Mouse (Mus musculus) CH12.LX (cell line): ENCODE results near the gene F7. TPM values are rescaled to one million over a fixed set of nuclear protein-coding genes. Genes with fewer than 3 reads are reported as not detected.

Experiments
- DNase-seq: peaks from one replicate; pipeline ENCODE4 v3.0.0-alpha.2; 2013; ENCODE audit errors: extremely low read depth
- H3K27ac ChIP-seq: 2 replicates; pipeline ENCODE4 v1.5.1; 2012; ENCODE audit warnings: low read depth, mild to moderate bottlenecking, control low read depth, moderate library complexity; ENCODE audit not compliant: insufficient read depth
- H3K27me3 ChIP-seq: replicated peaks from 2 replicates; pipeline ENCODE3; 2012; ENCODE audit warnings: inconsistent platforms
- H3K36me3 ChIP-seq, 2 experiments: replicated peaks in 1 of 2; 2 replicates each; pipeline versions ENCODE3 to v1.6.1; 2012; ENCODE audit warnings: inconsistent platforms in 1 of 2, low read length in 1 of 2, mild to moderate bottlenecking in 1 of 2, mixed read lengths in 1 of 2, moderate library complexity in 1 of 2; ENCODE audit not compliant: control insufficient read depth in 1 of 2, insufficient read depth in 1 of 2
- H3K4me1 ChIP-seq, 2 experiments: 2 replicates each; pipeline ENCODE4 v1.6.1; 2012; ENCODE audit warnings: inconsistent platforms in 1 of 2, moderate library complexity in 1 of 2; ENCODE audit not compliant: insufficient read depth in 2 of 2, control insufficient read depth in 1 of 2
- H3K4me2 ChIP-seq: 2 replicates; pipeline ENCODE4 v1.6.1; 2012; ENCODE audit warnings: low read depth, mild to moderate bottlenecking, control low read depth; ENCODE audit not compliant: poor library complexity, insufficient read depth, severe bottlenecking
- H3K4me3 ChIP-seq, 3 experiments: fragments of 150-350 bp in 1 of 3; sonication (generic) in 1 of 3; replicated peaks in 1 of 3; 2 replicates each; pipeline versions ENCODE3 to v1.5.1; 2011 to 2012; ENCODE audit warnings: low read depth in 2 of 3, low read length in 2 of 3, mild to moderate bottlenecking in 2 of 3, moderate library complexity in 2 of 3, control low read depth in 1 of 3, improper control_type of control experiment in 1 of 3, inconsistent platforms in 1 of 3, mixed read lengths in 1 of 3; ENCODE audit not compliant: poor library complexity in 1 of 3
- H3K79me2 ChIP-seq: replicated peaks from 2 replicates; pipeline ENCODE4 v1.6.1; 2012; ENCODE audit warnings: mild to moderate bottlenecking, moderate library complexity; ENCODE audit not compliant: control insufficient read depth, poor library complexity, insufficient read depth, severe bottlenecking; ENCODE audit errors: extremely low read depth
- H3K9ac ChIP-seq: 2 replicates; pipeline ENCODE4 v1.6.1; 2012; ENCODE audit warnings: low read depth, mild to moderate bottlenecking, control low read depth, moderate library complexity; ENCODE audit not compliant: insufficient read depth
- H3K9me3 ChIP-seq: replicated peaks from 2 replicates; pipeline ENCODE3; 2012; ENCODE audit warnings: low read length, inconsistent platforms, mixed read lengths
- BHLHE40 ChIP-seq: IDR thresholded peaks from 2 replicates; pipeline ENCODE4 v1.6.1; 2011; ENCODE audit warnings: mild to moderate bottlenecking, low read depth, low read length, improper control_type of control experiment
- E2F4 ChIP-seq: IDR thresholded peaks from 2 replicates; pipeline ENCODE4 v1.6.1; 2011; ENCODE audit warnings: low read depth, low read length, improper control_type of control experiment; ENCODE audit not compliant: insufficient replicate concordance
- EP300 ChIP-seq: IDR thresholded peaks from 2 replicates; pipeline ENCODE4 v1.6.1; 2011; ENCODE audit warnings: low read length, improper control_type of control experiment
- ETS1 ChIP-seq: conservative IDR thresholded peaks from 2 replicates; pipeline ENCODE4 v1.6.1; 2012; ENCODE audit warnings: low read depth, mild to moderate bottlenecking, inconsistent platforms, low read length, improper control_type of control experiment, moderate library complexity
- JUN ChIP-seq: IDR thresholded peaks from 2 replicates; pipeline ENCODE4 v1.6.1; 2011; ENCODE audit warnings: low read depth, mild to moderate bottlenecking, low read length, improper control_type of control experiment, moderate library complexity; ENCODE audit not compliant: insufficient read depth
- MAZ ChIP-seq: IDR thresholded peaks from 2 replicates; pipeline ENCODE4 v1.6.1; 2012; ENCODE audit warnings: low read depth, mild to moderate bottlenecking, inconsistent platforms, low read length, improper control_type of control experiment, moderate library complexity
- MXI1 ChIP-seq: IDR thresholded peaks from 2 replicates; pipeline ENCODE4 v1.6.1; 2011; ENCODE audit warnings: mild to moderate bottlenecking, low read depth, low read length, improper control_type of control experiment
- MYC ChIP-seq: IDR thresholded peaks from 2 replicates; pipeline ENCODE4 v1.6.1; 2011; ENCODE audit warnings: low read depth, mild to moderate bottlenecking, improper control_type of control experiment, low read length
- NELFE ChIP-seq: IDR thresholded peaks from 2 replicates; pipeline ENCODE4 v1.6.1; 2011; ENCODE audit warnings: low read depth, low read length, improper control_type of control experiment
- NRF1 ChIP-seq: IDR thresholded peaks from 2 replicates; pipeline ENCODE4 v1.6.1; 2014; ENCODE audit warnings: low read depth, mild to moderate bottlenecking, inconsistent platforms, low read length, improper control_type of control experiment, moderate library complexity
- POLR2A ChIP-seq: IDR thresholded peaks from 2 replicates; pipeline ENCODE4 v1.6.1; 2011; ENCODE audit warnings: low read depth, mild to moderate bottlenecking, improper control_type of control experiment, low read length
- RCOR1 ChIP-seq: conservative IDR thresholded peaks from 2 replicates; pipeline ENCODE4 v1.6.1; 2012; ENCODE audit warnings: low read depth, mild to moderate bottlenecking, inconsistent platforms, low read length, improper control_type of control experiment
- SMC3 ChIP-seq: IDR thresholded peaks from 2 replicates; pipeline ENCODE4 v1.6.1; 2011; ENCODE audit warnings: low read depth, low read length, improper control_type of control experiment
- USF1 ChIP-seq: IDR thresholded peaks from 2 replicates; pipeline ENCODE4 v1.6.1; 2014; ENCODE audit warnings: low read depth, mild to moderate bottlenecking, inconsistent platforms, low read length, improper control_type of control experiment
- ZC3H11A ChIP-seq: IDR thresholded peaks from 2 replicates; pipeline ENCODE4 v1.6.1; 2012; ENCODE audit warnings: low read depth, mild to moderate bottlenecking, inconsistent platforms, low read length, improper control_type of control experiment
- ZNF384 ChIP-seq: IDR thresholded peaks from 2 replicates; pipeline ENCODE4 v1.6.1; 2012; ENCODE audit warnings: low read depth, low read length, improper control_type of control experiment, inconsistent platforms
- dilution Hi-C: fragments of 300-500 bp; cut with MboI; formaldehyde crosslinking; loops from 2 replicates; pipeline ENCODE4 v1.14.3; 2020; ENCODE audit warnings: low sequenced_read_pairs; ENCODE audit not compliant: extremely low pct_unique_long_range_greater_than_20kb, extremely low pct_ligation_motif_present
- in situ Hi-C: fragments of 300-500 bp; cut with MboI; formaldehyde crosslinking; loops from 3 replicates; pipeline ENCODE4 v1.14.3; 2019; ENCODE audit warnings: low sequenced_read_pairs, low pct_ligation_motif_present, low pct_unique_long_range_greater_than_20kb, mixed read lengths
- polyA plus RNA-seq: library from polyadenylated mRNA; unstranded; fragments of >175 nt; gene quantifications from 2 replicates; pipeline ENCODE4 v1.2.1, GENCODE M21; 2012; ENCODE audit warnings: low read depth; ENCODE audit not compliant: insufficient read length
- total RNA-seq, 2 experiments: library from RNA; depleted of rRNA; stranded (reverse); fragments of 300-350 nt in 1 of 2; fragments of >200 nt in 1 of 2; gene quantifications; 2 replicates each; pipeline ENCODE4 v1.2.3; 2012 to 2014

Gene F7
- total and polyA plus RNA-seq, 3 experiments, result not detected

DNA sequence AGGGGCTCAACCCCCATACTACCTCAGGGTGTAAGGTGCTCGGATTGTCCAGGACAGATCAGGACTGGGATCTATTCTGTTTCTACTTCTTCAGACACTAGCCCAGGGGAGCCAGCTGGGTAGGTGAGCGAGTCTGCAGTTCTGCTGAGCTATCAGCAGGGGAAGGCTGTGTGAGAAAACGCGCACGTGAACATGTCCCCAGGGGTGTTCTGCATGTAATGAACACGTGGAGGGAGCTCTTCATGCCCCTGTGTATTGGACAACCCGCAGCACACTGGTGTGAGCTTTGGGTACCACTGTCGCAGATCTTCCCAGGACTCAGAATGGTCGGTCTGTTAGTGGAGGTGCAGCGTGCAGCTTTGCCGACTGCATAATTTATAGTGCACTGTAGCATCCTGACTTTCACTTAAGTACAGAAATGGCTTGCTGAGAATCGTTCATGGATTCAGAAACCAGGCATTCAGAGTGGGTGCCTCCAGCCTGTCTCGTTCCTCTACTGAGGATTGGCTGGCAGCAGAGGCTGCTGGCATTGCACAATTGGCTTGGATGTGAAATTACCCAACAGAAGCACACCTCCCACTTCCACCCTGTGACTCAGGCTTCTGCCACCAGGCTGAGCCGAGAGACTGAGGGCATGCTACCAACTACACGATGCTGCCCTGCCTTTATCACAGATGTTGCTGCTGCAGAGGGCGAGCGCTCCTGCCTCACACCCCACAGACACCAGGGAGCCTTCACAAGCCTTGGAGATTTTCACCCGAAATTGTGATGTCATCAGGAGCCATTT lies 42.0 kb upstream of the F7 start:
- no peak for DNase-seq
- peaks cover 94% of the 10 kb centered on the region for H3K27me3 ChIP-seq
- in situ Hi-C loops (loop anchor here (25.0 kb wide), 1 partner anchor 228 kb away; the partner anchor contains the start of gene Grtp1), dilution Hi-C loops (no loop called here)
- H3K79me2 ChIP-seq, result no peaks in the 10 kb centered on the region
- H3K36me3 ChIP-seq, result no peaks in the 10 kb centered on the region
- no peak overlapping the region for H3K4me2 ChIP-seq
- H3K27ac ChIP-seq, result no peak overlapping the region
- TF ChIP-seq E2F4 (no peak), BHLHE40 (0 out of 2 replicates have a peak, but pooled peaks have one; percentile 14)
- peaks cover 2% of the 10 kb centered on the region for H3K9me3 ChIP-seq
- H3K9ac ChIP-seq, result no peak overlapping the region
- H3K4me1 ChIP-seq, result no peaks in the 10 kb centered on the region
- H3K4me3 ChIP-seq, result no peak overlapping the region

- DNase-seq, result no peak
- Histone ChIP-seq H3K27ac (no peak overlapping the region), H3K4me3 (no peak overlapping the region), H3K36me3 (no peaks in the 10 kb centered on the region), H3K79me2 (no peaks in the 10 kb centered on the region), H3K9me3 (peaks cover 2% of the 10 kb centered on the region), H3K9ac (no peak overlapping the region), H3K4me1 (no peaks in the 10 kb centered on the region), H3K27me3 (peaks cover 94% of the 10 kb centered on the region), H3K4me2 (no peak overlapping the region)
- in situ Hi-C loops (loop anchor here (25.0 kb wide), 1 partner anchor 228 kb away; the partner anchor contains the start of gene Grtp1), dilution Hi-C loops (no loop called here)
- TF ChIP-seq POLR2A, result no peak
- TF ChIP-seq NRF1, result no peak
- no peak for TF ChIP-seq BHLHE40
- no peak for TF ChIP-seq USF1
- TF ChIP-seq ZNF384, result no peak
- TF ChIP-seq RCOR1, result no peak
- TF ChIP-seq E2F4, result no peak
- TF ChIP-seq JUN, result no peak
- no peak for TF ChIP-seq ETS1
- no peak for TF ChIP-seq MXI1
- no peak for TF ChIP-seq NELFE
- TF ChIP-seq ZC3H11A, result no peak
- no peak for TF ChIP-seq EP300
- no peak for TF ChIP-seq MYC
- TF ChIP-seq SMC3, result no peak
- no peak for TF ChIP-seq MAZ
Observed at GRCm38 (mm10) chr8:12984601-12985243, 41.1 kb upstream of the F7 start.
